11 mouse cellular contexts compared by ENCODE assay signal in the genomic region with DNA sequence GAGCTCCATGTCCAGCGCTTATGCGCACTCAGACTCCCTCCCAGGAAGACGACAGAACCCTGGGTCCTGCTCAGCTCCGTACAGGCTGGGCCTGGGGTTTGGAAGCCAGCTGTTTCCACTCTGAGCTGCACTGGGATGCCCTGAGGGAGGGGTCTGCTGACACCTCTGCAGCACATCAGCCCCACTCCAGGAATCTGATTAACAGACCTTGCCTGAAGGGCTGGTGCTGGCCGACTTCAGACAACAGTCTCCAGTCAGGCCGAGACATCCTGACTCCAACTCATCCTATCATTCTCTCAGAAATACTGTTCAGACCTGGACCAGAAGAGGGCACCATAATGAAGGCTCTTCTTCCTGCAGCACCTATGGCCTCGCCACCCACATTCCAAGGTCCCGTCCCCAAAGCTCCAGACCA. TPM values are rescaled to one million over a fixed set of nuclear protein-coding genes. Genes with fewer than 3 reads are reported as not detected.
DNase-seq lines count a peak whose midpoint lies in the region; ATAC-seq and TF ChIP-seq lines count a peak whose summit lies in the region.
"Had no signal": no experiment of that assay in that cellular context is flagged by ENCODE, and none has a peak within 500 bp of the region (broad histone marks: within the 10 kb centered on the region; RNA-seq: fewer than 3 reads in every experiment).

No protein-coding gene starts in this region.

- no peaks in the 10 kb centered on the region for H3K36me3 ChIP-seq in kidney, adult 2 months (ENCODE audit: control insufficient read depth, insufficient read depth, low read length)
- no peaks in the 10 kb centered on the region for H3K36me3 ChIP-seq in kidney, postnatal 0 days (ENCODE audit: insufficient read depth, low read length)
- H3K36me3 ChIP-seq: neural tube, embryonic 12.5 days had no signal

- no peaks in the 10 kb centered on the region for H3K4me1 ChIP-seq in kidney, adult 2 months (ENCODE audit: control insufficient read depth, insufficient read depth, low read length)
- no peaks in the 10 kb centered on the region for H3K4me1 ChIP-seq in kidney, postnatal 0 days (replicated peaks; ENCODE audit: insufficient read depth, low read length)
- H3K4me1 ChIP-seq: neural tube, embryonic 12.5 days had no signal

- DNase-seq in kidney, adult 2 months, result peak; percentile 22
- no peak for DNase-seq in kidney, postnatal 25 days
- peak; percentile 65 for DNase-seq in R1 (ENCODE audit: low read depth, low spot score)
- peak; percentile 39 for DNase-seq in embryo, embryonic 10 days (ENCODE audit: low spot score)
- DNase-seq in kidney, postnatal 0 days (ENCODE audit: low spot score), result peak; percentile 10
- DNase-seq in thymus, postnatal 0 days (ENCODE audit: low spot score), result no peak
- no peak for DNase-seq in left cerebral cortex, postnatal 10 days (ENCODE audit: extremely low spot score in 1 of 2, low spot score in 2 of 2)
- DNase-seq in adrenal gland, postnatal 25 days, result no peak
- DNase-seq: left cerebral cortex, postnatal 4 days had no signal

- H3K9me3 ChIP-seq in kidney, postnatal 0 days (replicated peaks; ENCODE audit: low read length), result no peaks in the 10 kb centered on the region
- H3K9me3 ChIP-seq: neural tube, embryonic 12.5 days had no signal

- H3K4me3 ChIP-seq in kidney, adult 2 months (ENCODE audit: insufficient read depth, low read depth, low read length), result no peak overlapping the region
- no peak overlapping the region for H3K4me3 ChIP-seq in kidney, postnatal 0 days (replicated peaks; ENCODE audit: low read depth, low read length)
- H3K4me3 ChIP-seq: erythroblast, embryonic 14.5 days; neural tube, embryonic 12.5 days had no signal

- no peaks in the 10 kb centered on the region for H3K27me3 ChIP-seq in kidney, adult 2 months (replicated peaks; ENCODE audit: control insufficient read depth, insufficient read depth, low read length)
- no peaks in the 10 kb centered on the region for H3K27me3 ChIP-seq in kidney, postnatal 0 days (ENCODE audit: insufficient read depth, low read length)
- H3K27me3 ChIP-seq: neural tube, embryonic 12.5 days had no signal

- no peak overlapping the region for H3K4me2 ChIP-seq in kidney, postnatal 0 days (ENCODE audit: low read length)
- H3K4me2 ChIP-seq: neural tube, embryonic 12.5 days had no signal

- no peak overlapping the region for H3K9ac ChIP-seq in kidney, postnatal 0 days (ENCODE audit: low read depth, low read length)
- H3K9ac ChIP-seq: neural tube, embryonic 12.5 days had no signal

- H3K27ac ChIP-seq in kidney, adult 2 months (ENCODE audit: insufficient read depth, low read depth, low read length), result no peak overlapping the region
- no peak overlapping the region for H3K27ac ChIP-seq in kidney, postnatal 0 days
- H3K27ac ChIP-seq: neural tube, embryonic 12.5 days had no signal

- ATAC-seq in kidney, postnatal 0 days (replicated peaks; ENCODE audit: low FRiP score, low read depth), result peak; percentile 42; the same call in 1 of the 2 replicates

- intact Hi-C loops in left cerebral cortex, postnatal 10 days (cut with DNase I), result no loop called here

- no peak; the same call in 1 of the 2 replicates for TF ChIP-seq CTCF in kidney, adult 2 months (conservative IDR thresholded peaks at IDR 0.05; ENCODE audit: insufficient read depth, insufficient read length, low read depth, low read length)
- TF ChIP-seq CTCF in kidney, postnatal 0 days (IDR thresholded peaks at IDR 0.05; ENCODE audit: low read depth), result peak; percentile 38; the same call in 1 of the 2 replicates

- no peak for TF ChIP-seq POLR2A in kidney, adult 2 months (IDR thresholded peaks at IDR 0.05; ENCODE audit: low read depth, low read length)

- 53% methylated on average over 8 of the region's 8 CpGs for WGBS in kidney, adult 2 months
- WGBS in kidney, postnatal 0 days, result 59% methylated on average over 8 of the region's 8 CpGs

RNA-seq across cellular contexts. Expression of a gene that starts 49.4 kb away (rescaled TPM):
- 0.13 and 0.16 TPM in 2 replicates for polyA plus RNA-seq in kidney, adult 2 months (2012; rRNA removed)
- 0.09 and 0.17 TPM in 2 replicates for polyA plus RNA-seq in kidney, postnatal 0 days (2015; fragmentation: Nextera tagmentation; extraction: Ambion mirVana)
- 0.21 and 0.68 TPM in 2 replicates for polyA plus RNA-seq in thymus, postnatal 0 days (2015; fragmentation: Nextera tagmentation; extraction: Ambion mirVana)
- total RNA-seq in left cerebral cortex, postnatal 10 days (2021), result 100 to 1,000 TPM; 132 to 134 TPM
- total RNA-seq in adrenal gland, postnatal 25 days (2021), result 19.6 and 20.1 TPM in 2 replicates
- polyA plus RNA-seq: erythroblast, embryonic 14.5 days had no signal

Comparison
In these comparisons a context has a peak if more than half of its experiments do, and no peak if none do; other contexts are left out.
1. DNase-seq: peak in kidney, adult 2 months (single experiment), R1 (single experiment), embryo, embryonic 10 days (single experiment) and kidney, postnatal 0 days (single experiment); none in kidney, postnatal 25 days (0 of 2), thymus, postnatal 0 days (single experiment), left cerebral cortex, postnatal 10 days (0 of 2) and adrenal gland, postnatal 25 days (single experiment).